Mouse (Mus musculus) lung, postnatal 36 days (tissue): ENCODE results near the gene Foxa3.

ENCODE experiments used
- DNase-seq: peaks from one replicate; pipeline ENCODE4 v3.0.0; 2022; ENCODE audit warnings: mixed read lengths

Foxa3 gene

DNA sequence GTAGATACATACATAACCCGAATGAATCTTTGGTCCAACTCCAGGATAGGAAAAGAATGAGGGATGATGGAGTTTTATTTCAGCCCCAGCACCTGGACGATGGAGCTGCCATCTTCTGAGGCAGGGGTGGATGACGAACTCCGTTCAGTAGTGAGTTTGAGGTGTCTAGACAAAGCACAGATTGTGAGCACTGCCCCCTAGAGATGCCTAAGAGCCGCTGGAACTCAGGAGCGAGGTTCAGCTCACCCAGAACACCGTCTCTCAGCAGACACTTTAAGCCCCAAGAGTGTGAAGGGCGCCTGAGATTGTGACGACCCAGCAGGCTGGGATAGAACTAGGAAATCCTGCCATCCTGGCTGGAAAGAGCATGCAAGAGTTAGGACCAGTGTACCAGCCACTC is 24.5 kb downstream of the Foxa3 start:
- DNase-seq, result no peak

DNA sequence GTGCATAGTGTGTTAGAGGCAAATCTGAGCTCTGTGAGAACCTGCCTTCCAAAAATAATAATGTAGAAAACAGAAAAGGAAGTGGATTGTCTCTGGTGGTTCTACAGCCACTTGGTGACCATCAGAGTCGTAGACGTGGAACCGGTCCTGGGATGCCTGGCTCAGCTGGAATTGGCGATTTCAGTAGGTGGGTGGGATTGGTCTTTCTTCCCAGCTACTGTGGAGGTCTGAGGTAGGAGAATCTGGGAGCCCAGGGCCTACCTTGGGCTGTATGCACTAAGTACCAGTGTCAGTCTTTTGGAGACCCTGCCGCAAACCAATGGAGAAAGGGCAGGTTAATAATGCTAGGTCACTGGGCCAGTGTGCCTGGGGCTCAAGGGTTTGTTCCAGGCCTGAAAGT is 30.3 kb downstream of the Foxa3 start:
- no peak for DNase-seq

DNA sequence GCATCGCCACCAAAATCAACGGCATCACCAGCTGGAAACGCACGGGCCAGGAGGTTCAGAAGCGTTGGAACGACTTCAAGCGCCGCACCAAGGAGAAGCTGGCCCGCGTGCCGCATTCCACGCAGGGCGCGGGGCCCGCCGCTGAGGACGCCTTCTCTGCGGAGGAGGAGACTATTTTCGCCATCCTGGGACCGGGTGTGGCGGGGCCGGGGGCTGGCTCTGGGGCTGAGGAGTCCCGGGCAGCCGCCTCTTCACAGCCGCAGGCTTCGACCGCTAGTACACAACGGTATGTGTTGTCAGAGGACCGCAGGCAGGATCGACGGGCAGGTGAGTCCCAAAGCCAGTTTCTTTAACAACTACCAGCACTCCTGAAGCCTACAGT is 31.1 kb downstream of the Foxa3 start:
- DNase-seq, result no peak

DNA sequence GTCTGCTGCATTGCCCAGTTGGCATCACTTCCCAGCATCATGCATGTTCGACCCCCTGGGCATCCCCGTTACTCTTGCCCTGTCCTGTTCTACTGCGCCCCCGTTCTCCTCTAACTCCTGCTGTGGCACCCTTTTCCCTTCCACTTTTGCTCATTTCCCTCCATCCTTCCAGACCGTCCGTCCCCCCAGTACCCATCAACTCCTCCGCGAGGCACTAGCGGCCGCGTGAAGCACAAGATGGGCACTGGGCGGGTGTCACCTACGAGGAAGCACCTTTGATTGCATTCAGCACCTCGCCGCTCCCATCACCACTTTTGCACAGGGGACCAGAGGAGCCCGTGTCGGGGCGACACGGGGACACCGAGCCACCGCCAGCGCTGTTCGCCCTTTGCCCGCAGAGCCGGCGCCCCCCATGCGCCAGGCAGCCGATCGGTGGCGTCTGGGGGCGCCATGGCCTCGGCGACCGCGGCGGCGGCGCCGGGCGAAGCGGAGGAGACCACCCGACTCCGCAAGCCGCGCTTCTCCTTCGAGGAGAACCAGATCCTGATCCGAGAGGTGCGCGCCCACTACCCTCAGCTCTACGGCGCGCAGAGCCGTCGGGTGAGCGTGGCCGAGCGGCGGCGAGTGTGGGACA is 31.6 kb downstream of the Foxa3 start:
- DNase-seq, result no peak

DNA sequence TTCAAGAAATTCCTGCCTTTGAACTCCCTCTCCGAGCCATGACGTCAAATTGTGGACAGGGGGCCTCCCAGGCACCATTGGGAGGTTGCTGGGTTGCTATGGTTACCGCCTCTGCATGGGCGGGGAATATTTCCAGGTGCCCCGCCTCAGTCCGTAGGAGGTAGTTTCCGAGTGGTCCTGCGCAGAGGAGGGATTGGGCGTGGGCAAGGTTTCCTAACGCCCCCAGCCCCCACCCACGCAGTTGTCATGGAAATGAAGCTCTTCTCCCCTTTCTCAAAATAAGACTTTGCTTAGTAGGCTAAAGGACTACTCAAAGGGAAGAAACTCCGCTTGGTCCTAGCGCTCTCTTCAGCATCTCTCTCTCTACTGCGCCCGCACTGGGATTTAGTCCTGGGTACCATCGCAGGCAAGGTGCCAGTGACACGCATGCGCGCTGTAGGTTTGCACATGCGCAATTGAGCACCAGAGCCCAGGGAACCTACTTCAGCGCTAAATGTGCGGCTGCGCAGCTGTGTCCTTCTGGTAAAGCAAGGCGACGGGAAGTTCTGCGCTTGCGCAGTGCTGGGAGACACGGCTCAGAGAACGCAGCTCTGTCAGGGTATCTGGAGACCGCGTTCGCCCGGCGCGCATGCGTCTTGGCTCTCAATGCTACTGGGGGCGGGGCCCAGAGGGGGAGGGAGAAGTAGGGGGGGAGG is 32.6 kb downstream of the Foxa3 start, which contains the start of gene Mypop:
Gene Mypop, plus strand, starts transcription at position 645 of the 695 bp plus-strand sequence.
- peak; percentile 100 for DNase-seq

DNA sequence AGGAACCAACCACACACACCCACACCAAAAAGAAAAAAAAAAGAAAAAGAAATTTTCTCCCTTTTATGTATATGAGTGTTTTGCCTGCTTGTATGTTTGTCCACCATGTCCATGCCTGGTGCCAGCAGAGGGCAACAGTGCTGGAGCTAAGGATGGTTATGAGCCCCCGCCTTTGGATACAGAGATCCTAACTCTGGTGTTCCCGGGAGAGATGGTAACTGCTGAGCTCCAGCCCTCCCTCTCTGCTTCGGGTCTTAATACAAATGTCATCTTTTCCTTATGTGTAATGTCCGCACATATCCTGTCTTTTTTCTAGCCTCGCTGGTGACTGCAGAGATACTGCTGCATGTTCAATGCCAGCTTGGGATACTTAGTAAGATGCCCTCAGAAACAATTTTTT is 33.3 kb downstream of the Foxa3 start:
- DNase-seq, result no peak

DNA sequence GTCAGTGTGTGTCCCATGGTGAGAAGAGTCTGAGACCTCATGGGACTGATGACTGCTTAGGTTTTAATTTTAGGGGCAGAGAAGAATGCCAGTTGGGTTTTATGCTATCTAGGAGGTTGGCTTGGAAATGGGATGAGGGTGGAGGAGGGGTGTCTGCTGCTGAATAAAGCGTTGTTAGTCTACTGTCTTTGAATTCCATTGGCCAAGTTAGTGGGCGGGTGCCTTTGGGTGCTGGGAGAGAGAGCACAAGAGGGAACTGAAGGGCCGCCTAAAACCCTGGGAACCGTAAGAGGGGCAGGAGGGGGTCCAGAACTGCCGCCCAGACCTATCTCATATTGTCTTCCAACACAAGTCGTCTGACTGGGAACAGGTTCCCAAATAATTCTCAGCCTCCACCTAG is 34.6 kb downstream of the Foxa3 start:
- no peak for DNase-seq

DNA sequence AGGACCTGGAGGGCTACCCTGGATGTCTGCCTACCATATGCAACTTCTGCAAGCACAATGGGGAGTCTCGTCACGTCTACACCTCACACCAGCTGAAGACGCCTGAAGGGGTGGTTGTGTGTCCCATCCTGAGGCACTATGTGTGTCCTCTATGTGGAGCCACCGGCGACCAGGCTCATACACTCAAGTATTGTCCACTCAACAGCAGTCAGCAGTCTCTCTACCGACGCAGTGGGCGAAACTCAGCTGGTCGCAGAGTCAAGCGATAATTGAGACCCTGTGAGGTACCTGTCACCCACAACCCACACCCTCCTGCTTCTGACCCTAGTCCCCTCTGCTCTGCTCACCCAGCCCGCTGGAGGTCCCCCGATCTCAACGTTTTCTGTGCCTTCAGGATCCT is 35.6 kb downstream of the Foxa3 start:
- DNase-seq, result no peak

DNA sequence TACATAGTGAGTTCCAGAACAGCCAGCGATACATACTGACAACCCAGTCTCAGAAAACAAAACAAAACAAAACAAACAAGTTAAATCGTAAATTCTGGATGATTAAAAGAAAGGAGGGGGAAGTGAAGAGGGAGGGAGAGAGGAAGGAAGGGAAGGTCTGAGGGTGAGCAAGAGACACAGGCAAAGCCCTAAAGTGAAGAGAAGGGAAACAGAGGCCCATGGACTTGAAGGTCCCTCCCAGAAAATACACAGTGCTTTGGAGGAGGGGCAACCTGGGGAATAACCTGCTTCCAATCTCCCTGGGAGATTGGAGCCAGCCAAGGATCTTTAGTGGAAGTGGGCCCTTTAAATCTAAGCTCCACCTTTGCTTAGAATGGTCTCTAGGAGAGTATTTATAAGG is 36.2 kb downstream of the Foxa3 start, which contains the start of gene Nanos2:
Gene Nanos2, plus strand, starts transcription at position 301 of the 400 bp plus-strand sequence.
- no peak for DNase-seq

DNA sequence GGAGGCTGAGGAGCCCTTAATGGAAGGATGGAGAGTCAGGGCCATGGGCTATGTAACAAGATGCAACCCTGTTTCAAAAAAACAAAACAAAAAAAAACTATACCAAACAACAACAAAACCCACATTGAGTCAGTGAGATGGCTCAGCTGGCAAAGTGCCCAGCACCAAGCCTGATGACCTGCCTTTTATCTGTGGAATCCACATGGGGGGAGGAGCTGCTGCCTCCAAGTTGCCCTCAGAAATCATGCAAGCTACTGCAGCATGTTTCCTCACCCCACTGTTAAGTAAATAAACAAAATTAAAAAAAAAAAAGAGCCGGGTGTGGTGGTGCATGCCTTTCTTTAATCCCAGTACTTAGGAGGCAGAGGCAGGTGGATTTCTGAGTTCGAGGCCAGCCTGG is 36.8 kb downstream of the Foxa3 start:
- no peak for DNase-seq

DNA sequence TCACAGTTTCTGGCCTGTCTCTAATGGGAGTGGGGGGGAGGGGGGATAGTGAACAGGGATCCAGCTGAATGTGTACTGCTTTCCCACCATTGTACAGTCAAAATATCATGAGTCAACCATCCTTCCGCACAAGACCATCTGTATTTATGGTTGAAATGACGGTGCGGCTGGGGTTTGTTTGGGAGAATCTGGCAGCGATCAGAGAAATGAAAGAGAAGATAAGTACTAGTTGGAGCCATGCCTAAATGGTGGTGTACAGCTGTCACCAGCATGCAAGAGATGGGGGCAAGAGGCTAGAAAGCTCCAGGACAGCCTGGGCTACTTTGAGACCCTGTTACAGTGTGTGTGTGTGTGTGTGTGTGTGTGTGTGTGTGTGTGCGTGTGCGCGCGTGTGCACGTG is 45.0 kb downstream of the Foxa3 start:
- DNase-seq, result no peak

DNA sequence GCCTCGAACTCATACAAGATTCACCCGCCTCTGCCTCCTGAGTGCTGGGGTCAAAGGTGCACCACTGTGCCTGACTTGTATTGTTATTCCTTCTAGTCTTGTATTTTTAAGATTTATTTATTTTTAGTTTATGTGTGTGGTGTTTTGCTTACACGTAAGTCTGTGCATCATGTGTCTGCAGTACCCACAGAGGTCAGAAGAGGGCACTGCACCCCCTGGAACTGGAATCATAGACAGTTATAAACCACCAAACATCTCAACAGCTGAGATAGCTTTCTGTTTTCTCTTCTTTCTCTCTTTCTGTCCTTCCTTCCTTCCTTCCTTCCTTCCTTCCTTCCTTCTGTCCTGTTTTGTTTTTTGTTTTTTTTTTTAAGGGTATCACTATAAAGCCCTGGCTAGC is 52.4 kb downstream of the Foxa3 start:
- no peak for DNase-seq

DNA sequence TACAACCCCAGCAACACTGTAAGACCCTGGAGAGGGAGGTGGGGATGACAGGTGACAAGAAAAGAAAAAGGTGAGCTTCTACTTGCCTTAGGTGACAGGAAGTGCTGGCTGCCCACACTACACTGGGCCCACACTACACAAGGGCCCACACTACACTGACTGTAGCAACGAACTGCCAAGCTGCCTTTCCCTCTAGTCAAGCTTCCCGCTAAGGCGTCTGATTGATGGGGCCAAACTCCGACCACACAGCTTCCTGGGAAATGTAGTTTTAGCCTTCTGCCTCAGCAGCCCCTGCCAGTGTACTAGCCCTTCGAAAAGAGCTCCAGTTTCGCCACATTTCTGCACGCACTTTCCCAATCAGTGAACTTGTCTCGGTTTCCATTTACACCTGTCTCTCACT is 55.7 kb downstream of the Foxa3 start:
- DNase-seq, result no peak

DNA sequence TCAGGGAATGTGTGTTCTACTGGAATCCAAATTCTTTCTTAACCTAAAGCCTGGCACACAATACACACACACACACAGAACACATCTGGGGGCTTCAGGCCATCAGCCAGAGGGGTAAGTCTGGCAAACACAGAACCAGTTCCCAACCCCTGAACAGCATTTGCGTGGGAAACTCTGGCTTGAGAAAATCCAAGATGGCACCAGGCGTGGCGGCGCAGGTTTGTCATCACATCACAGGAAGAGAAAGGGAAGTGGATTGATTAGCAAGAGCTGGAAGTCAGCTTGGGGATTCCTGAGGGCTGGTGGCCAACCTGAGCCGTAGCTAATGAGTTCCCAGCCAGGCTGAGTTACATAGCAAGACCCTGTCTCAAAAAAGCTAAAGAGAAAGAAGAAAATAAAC is 58.0 kb downstream of the Foxa3 start:
- DNase-seq, result no peak

DNA sequence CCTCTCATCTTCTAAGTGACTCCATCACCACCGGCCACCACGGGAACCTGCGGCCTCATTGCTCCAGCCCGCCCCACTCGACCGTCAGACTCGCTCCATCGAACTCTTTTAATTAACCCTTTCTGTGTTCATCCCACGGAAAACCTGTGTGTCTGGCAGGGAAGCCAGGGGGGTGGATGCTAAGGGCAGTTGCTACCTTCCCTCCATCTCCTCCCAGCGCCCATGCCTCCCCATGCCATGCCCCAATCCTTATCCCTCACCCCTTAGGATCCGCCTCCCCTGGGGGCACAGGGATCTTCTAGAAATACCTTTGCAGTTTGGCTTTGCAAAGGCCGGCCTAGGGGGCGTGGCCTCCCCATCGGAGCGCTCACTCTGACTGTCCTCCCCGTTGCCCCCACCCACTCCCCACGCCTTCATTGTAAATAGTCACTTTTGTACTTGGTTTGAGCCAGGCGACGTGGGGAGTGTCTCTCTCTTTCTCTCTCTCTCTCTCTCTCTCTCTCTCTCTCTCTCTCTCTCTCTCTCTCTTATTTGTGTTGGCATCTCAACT is 60.0 kb downstream of the Foxa3 start:
- DNase-seq, result no peak
